Mouse (Mus musculus) heart, postnatal 0 days (tissue): ENCODE results near the gene Card6. TPM values are rescaled to one million over a fixed set of nuclear protein-coding genes. Genes with fewer than 3 reads are reported as not detected.

Source experiments
- ATAC-seq: fragments of 200-750 bp; cut with Nextera tagmentation; 2 replicates; pipeline ENCODE4 v1.8.0; 2017; ENCODE audit warnings: low read depth, moderate number of reproducible peaks, moderate library complexity; ENCODE audit not compliant: insufficient read depth
- DNase-seq: peaks from one replicate; pipeline ENCODE4 v3.0.0-alpha.2; 2016; ENCODE audit warnings: low spot score
- H3K27ac ChIP-seq: fragments of 300-500 bp; sonication (generic); 2 replicates; pipeline ENCODE4 v1.5.1; 2014; ENCODE audit warnings: low read depth, mild to moderate bottlenecking
- H3K27me3 ChIP-seq: fragments of 300-500 bp; sonication (generic); 2 replicates; pipeline ENCODE4 v1.6.1; 2014; ENCODE audit warnings: low read length, mixed read lengths; ENCODE audit not compliant: control insufficient read depth, insufficient read depth
- H3K36me3 ChIP-seq: fragments of 300-500 bp; sonication (generic); replicated peaks from 2 replicates; pipeline ENCODE4 v1.6.1; 2014; ENCODE audit warnings: low read length, mixed read lengths; ENCODE audit not compliant: control insufficient read depth, insufficient read depth
- H3K4me1 ChIP-seq: fragments of 300-500 bp; sonication (generic); 2 replicates; pipeline ENCODE4 v1.6.1; 2014; ENCODE audit warnings: antibody characterized with exemption; ENCODE audit not compliant: control insufficient read depth, insufficient read depth
- H3K4me2 ChIP-seq: fragments of 300-500 bp; sonication (generic); 2 replicates; pipeline ENCODE4 v1.6.1; 2014; ENCODE audit warnings: low read depth, mild to moderate bottlenecking, low read length, moderate library complexity
- H3K4me3 ChIP-seq: fragments of 300-500 bp; sonication (generic); 2 replicates; pipeline ENCODE4 v1.5.1; 2014; ENCODE audit warnings: low read depth, low read length
- H3K9ac ChIP-seq: fragments of 300-500 bp; sonication (generic); replicated peaks from 2 replicates; pipeline ENCODE4 v1.6.1; 2014; ENCODE audit warnings: low read depth, low read length, mixed read lengths
- H3K9me3 ChIP-seq: fragments of 300-500 bp; sonication (generic); replicated peaks from 2 replicates; pipeline ENCODE4 v1.6.1; 2016; ENCODE audit warnings: low read length; ENCODE audit not compliant: control insufficient read depth
- CTCF ChIP-seq: IDR thresholded peaks from 2 replicates; pipeline ENCODE4 v1.5.1; 2016; ENCODE audit warnings: antibody characterized with exemption, control low read depth, low read depth
- EP300 ChIP-seq: IDR thresholded peaks from 2 replicates; pipeline ENCODE4 v1.6.1; 2016; ENCODE audit warnings: antibody characterized with exemption, low read depth
- WGBS: fragments of 180-500 bp; shearing (Covaris S2); extraction: QIAGEN DNeasy Blood & Tissue Kit; methylation state at CpG from one replicate; pipeline ENCODE4 v1.1.7; 2014; 5-methylcytosine and 5-hydroxymethylcytosine counted together
- polyA plus RNA-seq: library from polyadenylated mRNA; unstranded; fragments of >200 nt; fragmentation: Nextera tagmentation; extraction: Ambion mirVana; gene quantifications from 2 replicates; pipeline ENCODE4 v1.2.1, GENCODE M21; 2015
- total RNA-seq: library from RNA; depleted of rRNA; stranded (reverse); fragments of >200 nt; gene quantifications from 2 replicates; pipeline ENCODE4 v1.2.3, GENCODE M21; 2014; ENCODE audit warnings: low replicate concordance; rRNA removed

Card6 gene
- 1.8 and 2.2 TPM in 2 replicates for total RNA-seq
- 1.7 and 1.8 TPM in 2 replicates for polyA plus RNA-seq

DNA sequence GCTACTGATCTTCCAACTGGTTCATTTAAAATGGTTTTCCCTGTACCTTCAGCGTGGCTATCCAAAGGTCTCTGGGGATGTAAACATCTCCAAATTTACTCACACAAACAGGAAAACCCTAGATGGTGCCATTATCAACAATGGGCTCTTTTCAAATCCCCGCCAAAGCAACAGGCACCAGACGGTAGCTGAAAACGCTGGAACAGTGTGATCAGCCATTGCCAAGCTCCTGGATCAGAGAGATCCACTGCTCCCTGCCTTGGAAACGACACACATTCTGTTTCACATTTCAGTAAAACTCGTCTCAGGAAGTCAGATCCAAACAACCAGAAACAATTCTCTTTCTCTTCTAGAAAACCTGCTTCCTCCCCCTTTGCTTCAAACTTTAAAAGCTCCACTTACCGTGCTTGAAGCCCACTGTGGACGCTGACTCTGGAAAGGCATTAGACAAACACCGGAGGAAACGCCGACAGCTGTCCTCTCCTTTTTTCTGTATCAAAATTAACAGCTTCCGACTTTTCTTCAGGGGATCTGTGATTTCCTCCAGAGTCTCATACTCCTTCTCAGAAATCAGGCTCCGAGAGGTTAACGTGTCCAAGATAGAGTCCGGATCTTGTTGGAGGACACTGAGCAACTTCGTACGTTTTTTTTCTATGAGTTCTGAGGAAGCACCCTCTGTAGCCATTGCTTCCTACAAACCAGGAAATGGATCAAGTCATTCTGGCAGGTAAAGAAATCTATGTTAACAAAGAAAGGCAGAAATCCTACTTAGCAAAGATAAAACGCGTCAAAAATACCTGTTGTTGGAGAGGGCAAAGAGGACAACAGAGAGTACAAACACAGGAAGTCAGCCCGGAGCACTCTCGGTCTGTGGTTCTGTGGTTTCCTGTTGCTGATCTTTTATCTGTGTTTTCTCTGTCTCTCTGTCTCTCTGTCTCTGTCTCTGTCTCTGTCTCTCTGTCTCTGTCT lies at the start of gene Card6:
Card6 (minus strand) TSS at position 854 of the 969 bp plus-strand sequence.
- peak within 1 kb of the TSS; percentile 54 for H3K4me2 ChIP-seq

DNA sequence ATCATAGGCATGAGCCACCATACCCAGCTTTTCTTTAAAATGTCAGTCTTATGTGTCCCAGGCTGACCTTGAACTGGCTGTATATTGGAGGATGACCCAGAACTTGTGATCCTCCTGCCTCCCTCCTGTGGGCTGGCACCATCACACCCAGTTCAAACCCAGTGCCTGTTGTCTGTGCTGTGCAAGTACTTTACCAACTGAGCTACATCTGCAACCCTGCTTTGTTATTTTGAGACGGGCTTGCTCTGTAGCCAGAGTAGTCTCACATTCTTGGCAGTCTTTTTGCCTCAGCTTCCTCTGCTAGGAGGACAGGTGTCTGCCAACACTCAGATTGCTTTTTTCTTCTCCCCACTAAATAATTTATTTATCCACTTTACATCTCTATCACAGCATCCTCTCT lies 49.0 kb upstream of the Card6 start:
- Histone ChIP-seq H3K27me3 (no peaks in the 10 kb centered on the region), H3K9ac (no peak overlapping the region), H3K4me3 (no peak overlapping the region), H3K4me2 (no peak overlapping the region), H3K4me1 (peaks cover 8% of the 10 kb centered on the region; the same call in 1 of the 2 replicates), H3K27ac (no peak overlapping the region), H3K9me3 (no peaks in the 10 kb centered on the region), H3K36me3 (no peaks in the 10 kb centered on the region; the same call in 1 of the 2 replicates)
- 22% methylated on average over 1 of the region's 1 CpGs for WGBS
- no peak for TF ChIP-seq EP300
- no peak for TF ChIP-seq CTCF
- DNase-seq (no peak), ATAC-seq (no peak)

More for the DNA sequence above, at the start of gene Card6:
- 37% methylated on average over 21 of the region's 21 CpGs for WGBS
- Histone ChIP-seq H3K4me1 (no peaks in the 10 kb centered on the region; the same call in 1 of the 2 replicates), H3K27me3 (no peaks in the 10 kb centered on the region), H3K36me3 (peaks cover 3% of the 10 kb centered on the region; the same call in 1 of the 2 replicates), H3K4me3 (peak within 1 kb of the TSS; percentile 48), H3K27ac (peak within 1 kb of the TSS; percentile 69), H3K9ac (peak within 1 kb of the TSS; percentile 59), H3K9me3 (no peaks in the 10 kb centered on the region)
- no peak for TF ChIP-seq EP300
- TF ChIP-seq CTCF, result no peak
- ATAC-seq, result no peak
- peak; percentile 20 for DNase-seq

DNA sequence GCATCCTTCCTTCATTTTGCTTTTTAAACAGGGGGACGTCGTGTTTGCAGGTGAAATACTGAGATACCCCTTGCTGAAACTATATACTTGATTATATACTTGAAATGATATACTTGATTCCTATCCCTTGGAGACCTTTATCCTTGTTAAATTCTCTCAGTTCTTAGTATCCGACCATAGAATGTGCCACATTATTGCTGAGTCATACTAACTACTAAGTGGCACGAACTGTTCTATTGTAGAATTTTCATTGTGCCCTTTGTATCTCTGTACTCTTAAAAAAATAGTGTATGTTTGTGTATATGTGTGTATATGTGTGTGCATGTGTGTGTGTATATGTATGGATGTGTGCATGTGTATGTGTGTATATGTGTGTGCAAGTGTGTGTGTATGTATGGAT lies 48.0 kb upstream of the Card6 start:
- Histone ChIP-seq H3K9me3 (no peaks in the 10 kb centered on the region), H3K9ac (no peak overlapping the region), H3K4me2 (no peak overlapping the region), H3K4me1 (peaks cover 8% of the 10 kb centered on the region; the same call in 1 of the 2 replicates), H3K36me3 (no peaks in the 10 kb centered on the region; the same call in 1 of the 2 replicates), H3K4me3 (no peak overlapping the region), H3K27ac (no peak overlapping the region), H3K27me3 (no peaks in the 10 kb centered on the region)
- no peak for ATAC-seq
- 79% methylated on average over 4 of the region's 4 CpGs for whole genome bisulfite sequencing
- TF ChIP-seq CTCF (no peak), EP300 (no peak)
- no peak for DNase-seq

DNA sequence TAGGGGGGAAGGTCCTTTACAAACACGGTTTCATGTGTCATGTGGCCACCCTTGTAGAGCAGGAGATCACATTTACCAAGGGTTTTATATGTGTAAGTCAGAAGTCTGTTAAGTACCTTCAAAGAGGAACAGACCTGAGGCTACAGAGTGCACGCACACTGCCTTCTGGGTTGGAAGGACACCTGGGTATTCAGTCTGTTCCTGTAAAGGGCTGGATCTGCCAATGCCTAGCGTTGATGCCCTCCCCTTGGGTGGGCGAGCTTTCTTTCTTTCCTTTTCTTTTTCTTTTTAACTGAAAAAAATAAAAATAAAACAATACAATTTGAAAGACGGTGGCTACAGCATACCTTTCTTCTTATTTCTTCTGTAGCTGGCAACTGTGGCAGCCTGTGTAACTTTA lies 46.8 kb upstream of the Card6 start:
- DNase-seq (no peak), ATAC-seq (no peak)
- Histone ChIP-seq H3K4me2 (no peak overlapping the region), H3K36me3 (no peaks in the 10 kb centered on the region), H3K4me3 (no peak overlapping the region), H3K4me1 (peaks cover 8% of the 10 kb centered on the region; the same call in 1 of the 2 replicates), H3K27ac (no peak overlapping the region), H3K9ac (no peak overlapping the region), H3K9me3 (no peaks in the 10 kb centered on the region), H3K27me3 (no peaks in the 10 kb centered on the region)
- TF ChIP-seq CTCF (no peak), EP300 (no peak)
- 74% methylated on average over 5 of the region's 5 CpGs for whole genome bisulfite sequencing

DNA sequence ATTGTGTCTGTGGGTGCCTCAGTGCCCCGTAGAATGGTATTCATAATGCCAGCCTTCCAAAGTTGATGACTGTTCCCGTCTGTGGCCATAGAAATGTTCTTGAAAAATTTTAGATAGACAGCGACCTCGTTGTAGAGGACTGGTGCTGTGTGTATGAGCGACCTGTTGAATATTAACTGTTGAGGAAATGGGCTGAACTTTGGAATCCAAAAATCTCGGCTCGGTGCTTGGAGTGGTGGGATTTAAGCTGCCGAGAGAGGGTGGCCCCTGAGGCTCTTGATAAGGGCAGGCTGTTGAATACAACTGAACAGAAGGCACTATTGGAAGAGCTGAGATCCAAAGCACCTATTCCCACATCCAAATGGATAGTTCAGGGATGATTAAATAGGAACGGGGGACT lies 46.3 kb upstream of the Card6 start:
- Histone ChIP-seq H3K27me3 (no peaks in the 10 kb centered on the region), H3K36me3 (no peaks in the 10 kb centered on the region), H3K4me3 (no peak overlapping the region), H3K27ac (no peak overlapping the region), H3K9me3 (no peaks in the 10 kb centered on the region), H3K9ac (no peak overlapping the region), H3K4me2 (no peak overlapping the region), H3K4me1 (peaks cover 8% of the 10 kb centered on the region; the same call in 1 of the 2 replicates)
- no peak for ATAC-seq
- DNase-seq, result no peak
- WGBS, result 52% methylated on average over 9 of the region's 9 CpGs
- no peak for TF ChIP-seq EP300
- TF ChIP-seq CTCF, result no peak
